Mouse (Mus musculus): ENCODE results near the gene Lactb. TPM values are rescaled to one million over a fixed set of nuclear protein-coding genes. Genes with fewer than 3 reads are reported as not detected.
A peak's percentile ranks its signal among the peaks of the same experiment; 100 is the strongest.

Gene Lactb
- polyA plus RNA-seq, 1 experiment from 2014 or later: 10.2 TPM

DNA sequence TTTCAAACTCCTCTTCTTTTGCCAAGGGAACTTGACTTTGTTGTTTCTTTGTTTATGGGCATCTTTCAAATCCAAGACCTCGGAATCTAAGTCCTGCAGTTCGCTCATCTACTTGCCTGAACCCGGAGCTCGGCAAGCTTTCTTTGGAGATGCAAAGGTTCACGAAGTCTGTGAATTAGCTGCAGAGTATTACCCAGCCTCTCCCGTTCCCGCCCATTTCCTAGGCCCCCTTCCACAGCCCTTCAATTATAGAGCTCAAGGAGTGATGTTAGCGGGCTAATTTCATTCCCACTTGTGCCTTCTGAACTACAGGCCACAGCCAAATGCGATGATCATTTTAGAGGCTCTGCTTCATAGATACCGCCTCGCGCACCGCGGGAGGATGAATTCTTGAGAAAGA is 55.3 kb downstream of the Lactb start:
- no peaks in the 10 kb centered on the region for H3K36me3 ChIP-seq (ENCODE audit: control insufficient read depth, insufficient read depth, low read length)
- peaks cover 21% of the 10 kb centered on the region for H3K4me1 ChIP-seq (ENCODE audit: control insufficient read depth, insufficient read depth, low read length)
- H3K9me3 ChIP-seq (replicated peaks; ENCODE audit: control insufficient read depth, low read length, poor library complexity, severe bottlenecking): no peaks in the 10 kb centered on the region
- no peaks in the 10 kb centered on the region for H3K27me3 ChIP-seq (ENCODE audit: control insufficient read depth, insufficient read depth, low read depth, low read length)
- under 1% methylated on average over 14 of the region's 14 CpGs for WGBS
- H3K9ac ChIP-seq (ENCODE audit: low read depth, low read length): peak overlapping the region; percentile 57
- peak overlapping the region; percentile 94 for H3K4me3 ChIP-seq (ENCODE audit: low read depth, low read length)
- H3K27ac ChIP-seq (ENCODE audit: low read length): peak overlapping the region; percentile 78
- peak overlapping the region; percentile 78 for H3K4me2 ChIP-seq (ENCODE audit: low read length)
- peak; percentile 64 for ATAC-seq

DNA sequence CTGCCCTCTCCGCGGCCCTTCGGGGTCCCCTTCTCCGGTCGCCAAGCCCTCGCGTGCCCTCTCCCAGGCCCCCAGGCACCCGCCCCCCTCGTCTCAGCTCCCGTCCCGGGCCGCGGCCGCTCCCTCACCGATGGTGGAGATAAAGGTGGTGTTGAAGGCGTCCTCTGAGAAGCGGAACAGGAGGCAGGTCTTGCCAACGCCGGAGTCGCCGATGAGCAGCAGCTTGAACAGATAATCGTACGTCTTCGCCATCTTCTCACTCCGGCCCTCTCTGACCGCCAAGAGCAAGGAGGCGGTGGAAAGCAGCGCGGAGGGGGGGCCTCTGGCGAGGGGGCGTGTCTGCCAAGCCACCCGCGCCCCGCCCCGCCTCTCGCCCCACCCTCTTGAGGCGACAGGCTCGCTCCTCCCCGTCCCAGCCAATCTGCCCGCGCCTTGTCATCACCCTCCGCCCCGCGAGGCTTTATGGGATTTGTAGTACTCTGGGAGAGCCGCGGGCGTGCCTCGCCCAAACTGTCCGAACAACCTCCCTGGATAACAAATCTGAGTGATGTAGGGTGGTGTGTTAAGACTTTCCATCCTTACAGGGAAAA is 55.8 kb downstream of the Lactb start, which contains the start of gene Rab8b:
TSS of gene Rab8b (minus strand) at position 306 of the 590 bp plus-strand sequence.
- Histone ChIP-seq H3K4me1 (ENCODE audit: control insufficient read depth, insufficient read depth, low read length) (peaks cover 21% of the 10 kb centered on the region), H3K36me3 (ENCODE audit: control insufficient read depth, insufficient read depth, low read length) (no peaks in the 10 kb centered on the region), H3K27ac (ENCODE audit: low read length) (peak within 1 kb of the TSS; percentile 93), H3K4me2 (ENCODE audit: low read length) (peak within 1 kb of the TSS; percentile 90), H3K9me3 (replicated peaks; ENCODE audit: control insufficient read depth, low read length, poor library complexity, severe bottlenecking) (no peaks in the 10 kb centered on the region), H3K27me3 (ENCODE audit: control insufficient read depth, insufficient read depth, low read depth, low read length) (no peaks in the 10 kb centered on the region), H3K4me3 (ENCODE audit: low read depth, low read length) (peak within 1 kb of the TSS; percentile 94), H3K9ac (ENCODE audit: low read depth, low read length) (peak within 1 kb of the TSS; percentile 95)
- under 1% methylated on average over 39 of the region's 49 CpGs for WGBS
- ATAC-seq: peak; percentile 99

GRCm38 (mm10) chr9:66918672-66919330 is 56.5 kb downstream of the Lactb start:
- Histone ChIP-seq H3K4me1 (ENCODE audit: control insufficient read depth, insufficient read depth, low read length) (peaks cover 21% of the 10 kb centered on the region), H3K27me3 (ENCODE audit: control insufficient read depth, insufficient read depth, low read depth, low read length) (no peaks in the 10 kb centered on the region), H3K4me3 (ENCODE audit: low read depth, low read length) (peak overlapping the region; percentile 94), H3K9ac (ENCODE audit: low read depth, low read length) (peak overlapping the region; percentile 95), H3K9me3 (replicated peaks; ENCODE audit: control insufficient read depth, low read length, poor library complexity, severe bottlenecking) (no peaks in the 10 kb centered on the region), H3K4me2 (ENCODE audit: low read length) (peak overlapping the region; percentile 90), H3K27ac (ENCODE audit: low read length) (peak overlapping the region; percentile 93), H3K36me3 (ENCODE audit: control insufficient read depth, insufficient read depth, low read length) (no peaks in the 10 kb centered on the region)
- ATAC-seq: no peak
- 3% methylated on average over 27 of the region's 27 CpGs for WGBS

- H3K4me2 ChIP-seq (ENCODE audit: low read length): peak overlapping the region; percentile 90
- H3K4me3 ChIP-seq (ENCODE audit: low read depth, low read length): peak overlapping the region; percentile 94
- 74% methylated on average over 1 of the region's 1 CpGs for WGBS
- no peaks in the 10 kb centered on the region for H3K9me3 ChIP-seq (replicated peaks; ENCODE audit: control insufficient read depth, low read length, poor library complexity, severe bottlenecking)
- H3K27ac ChIP-seq (ENCODE audit: low read length): no peak overlapping the region
- no peaks in the 10 kb centered on the region for H3K36me3 ChIP-seq (ENCODE audit: control insufficient read depth, insufficient read depth, low read length)
- ATAC-seq: no peak
- H3K27me3 ChIP-seq (ENCODE audit: control insufficient read depth, insufficient read depth, low read depth, low read length): no peaks in the 10 kb centered on the region
- H3K9ac ChIP-seq (ENCODE audit: low read depth, low read length): no peak overlapping the region
- peaks cover 21% of the 10 kb centered on the region for H3K4me1 ChIP-seq (ENCODE audit: control insufficient read depth, insufficient read depth, low read length)
Measured at GRCm38 (mm10) chr9:66917892-66918255, 57.4 kb downstream of the Lactb start.

DNA sequence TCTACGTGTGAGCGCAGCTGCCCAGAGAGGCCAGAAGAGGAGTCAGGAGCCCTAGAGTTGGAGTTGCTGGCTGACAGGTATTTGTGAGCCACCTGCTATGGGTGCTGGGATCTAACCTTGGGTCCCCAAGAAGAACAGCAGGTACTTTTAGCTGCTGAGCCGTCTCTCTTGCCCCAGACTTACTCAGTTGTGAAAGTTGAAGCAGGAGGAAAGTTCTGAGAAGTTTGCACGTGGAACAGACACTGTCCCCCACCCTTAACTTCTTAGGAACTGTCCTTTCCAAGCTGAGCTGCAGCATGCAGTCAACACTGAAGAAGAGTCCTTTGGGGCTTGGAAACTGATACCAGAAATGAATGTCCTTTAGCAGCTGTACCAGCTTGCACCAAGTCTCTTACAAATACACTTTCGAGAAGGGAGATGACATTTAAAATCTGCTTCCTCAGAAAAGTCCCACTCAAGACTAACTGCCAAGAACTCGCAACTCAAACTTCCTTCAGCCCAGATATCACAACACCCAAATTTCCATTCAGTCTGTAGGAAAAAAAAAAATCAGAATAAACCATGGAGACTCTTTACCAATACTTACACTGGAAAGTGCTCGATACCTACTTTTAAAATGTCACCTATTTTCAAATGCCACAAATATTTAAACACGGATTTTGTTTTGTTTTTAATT is 57.9 kb downstream of the Lactb start:
- peaks cover 24% of the 10 kb centered on the region for H3K4me1 ChIP-seq (ENCODE audit: control insufficient read depth, insufficient read depth, low read length)
- no peaks in the 10 kb centered on the region for H3K9me3 ChIP-seq (replicated peaks; ENCODE audit: control insufficient read depth, low read length, poor library complexity, severe bottlenecking)
- H3K4me2 ChIP-seq (ENCODE audit: low read length): no peak overlapping the region
- H3K36me3 ChIP-seq (ENCODE audit: control insufficient read depth, insufficient read depth, low read length): no peaks in the 10 kb centered on the region
- no peak for ATAC-seq
- no peaks in the 10 kb centered on the region for H3K27me3 ChIP-seq (ENCODE audit: control insufficient read depth, insufficient read depth, low read depth, low read length)
- no peak overlapping the region for H3K27ac ChIP-seq (ENCODE audit: low read length)
- WGBS: 90% methylated on average over 8 of the region's 8 CpGs
- no peak overlapping the region for H3K4me3 ChIP-seq (ENCODE audit: low read depth, low read length)
- no peak overlapping the region for H3K9ac ChIP-seq (ENCODE audit: low read depth, low read length)

DNA sequence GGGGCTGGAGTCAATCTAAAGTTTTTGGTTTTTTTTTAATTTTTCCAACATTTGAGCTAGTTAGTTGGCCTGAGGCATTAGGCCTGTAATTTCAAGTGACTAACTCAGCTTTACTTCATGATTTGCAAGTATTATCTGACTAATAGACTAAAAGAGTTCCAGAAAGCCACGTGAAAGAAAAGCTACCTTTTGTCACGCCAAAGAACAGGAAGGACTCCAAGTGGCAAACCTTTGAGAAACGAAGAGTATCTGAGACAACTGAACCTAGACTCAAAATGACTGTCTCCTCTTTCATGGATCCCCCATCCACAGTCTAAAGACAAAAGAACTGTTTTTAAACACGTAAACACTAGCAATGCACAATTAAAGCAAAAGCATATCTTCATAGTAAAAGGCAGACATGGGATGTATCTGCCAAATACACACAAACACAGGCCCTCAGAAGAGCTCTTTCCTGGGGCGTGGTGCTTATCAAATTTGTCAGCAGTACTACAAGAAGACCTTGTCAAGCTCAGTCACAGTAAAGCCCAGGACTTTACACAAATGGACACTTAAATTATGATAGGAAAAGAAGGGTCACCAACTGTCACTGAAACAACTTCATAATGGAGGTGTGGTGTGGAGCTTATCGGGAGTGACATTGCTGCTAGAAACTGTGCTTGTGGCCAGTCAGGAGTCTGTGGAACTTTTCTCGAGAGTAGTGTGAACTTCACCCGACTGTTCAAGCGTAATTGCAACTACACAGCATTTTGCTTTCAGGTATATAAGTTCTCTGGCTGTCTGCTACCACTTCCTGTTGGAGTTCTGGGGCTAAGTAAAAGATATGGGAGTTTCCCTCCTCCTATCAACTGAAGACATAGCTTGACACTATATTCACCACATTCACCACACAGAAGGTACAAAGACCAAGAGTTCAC is 59.2 kb downstream of the Lactb start:
- Histone ChIP-seq H3K4me2 (ENCODE audit: low read length) (no peak overlapping the region), H3K36me3 (ENCODE audit: control insufficient read depth, insufficient read depth, low read length) (no peaks in the 10 kb centered on the region), H3K9ac (ENCODE audit: low read depth, low read length) (no peak overlapping the region), H3K4me3 (ENCODE audit: low read depth, low read length) (no peak overlapping the region), H3K4me1 (ENCODE audit: control insufficient read depth, insufficient read depth, low read length) (peaks cover 25% of the 10 kb centered on the region), H3K27me3 (ENCODE audit: control insufficient read depth, insufficient read depth, low read depth, low read length) (no peaks in the 10 kb centered on the region), H3K9me3 (replicated peaks; ENCODE audit: control insufficient read depth, low read length, poor library complexity, severe bottlenecking) (no peaks in the 10 kb centered on the region), H3K27ac (ENCODE audit: low read length) (no peak overlapping the region)
- 89% methylated on average over 9 of the region's 9 CpGs for WGBS
- ATAC-seq: no peak

DNA sequence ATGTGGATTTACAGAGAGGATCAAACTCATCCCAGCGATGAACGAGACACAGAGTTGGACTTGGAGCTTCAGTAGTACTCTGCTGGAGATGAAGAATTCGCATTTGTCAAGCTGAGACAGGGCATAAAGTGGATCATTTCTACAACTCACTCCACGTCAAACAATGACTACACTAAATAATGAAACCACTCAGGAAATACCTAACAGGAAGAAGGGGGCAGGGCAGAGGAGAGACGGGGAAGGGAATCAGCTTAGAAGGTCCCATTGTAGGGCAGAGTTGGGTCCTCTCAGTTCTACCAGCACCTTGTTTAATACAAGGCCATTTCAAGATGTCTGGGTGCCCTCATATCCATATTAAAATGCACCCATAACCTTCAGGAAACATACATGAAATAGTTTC is 59.9 kb downstream of the Lactb start:
- no peaks in the 10 kb centered on the region for H3K9me3 ChIP-seq (replicated peaks; ENCODE audit: control insufficient read depth, low read length, poor library complexity, severe bottlenecking)
- H3K27me3 ChIP-seq (ENCODE audit: control insufficient read depth, insufficient read depth, low read depth, low read length): no peaks in the 10 kb centered on the region
- H3K9ac ChIP-seq (ENCODE audit: low read depth, low read length): no peak overlapping the region
- no peak overlapping the region for H3K27ac ChIP-seq (ENCODE audit: low read length)
- no peaks in the 10 kb centered on the region for H3K36me3 ChIP-seq (ENCODE audit: control insufficient read depth, insufficient read depth, low read length)
- H3K4me3 ChIP-seq (ENCODE audit: low read depth, low read length): no peak overlapping the region
- 90% methylated on average over 5 of the region's 5 CpGs for WGBS
- no peak for ATAC-seq
- H3K4me2 ChIP-seq (ENCODE audit: low read length): no peak overlapping the region
- H3K4me1 ChIP-seq (ENCODE audit: control insufficient read depth, insufficient read depth, low read length): peaks cover 21% of the 10 kb centered on the region

DNA sequence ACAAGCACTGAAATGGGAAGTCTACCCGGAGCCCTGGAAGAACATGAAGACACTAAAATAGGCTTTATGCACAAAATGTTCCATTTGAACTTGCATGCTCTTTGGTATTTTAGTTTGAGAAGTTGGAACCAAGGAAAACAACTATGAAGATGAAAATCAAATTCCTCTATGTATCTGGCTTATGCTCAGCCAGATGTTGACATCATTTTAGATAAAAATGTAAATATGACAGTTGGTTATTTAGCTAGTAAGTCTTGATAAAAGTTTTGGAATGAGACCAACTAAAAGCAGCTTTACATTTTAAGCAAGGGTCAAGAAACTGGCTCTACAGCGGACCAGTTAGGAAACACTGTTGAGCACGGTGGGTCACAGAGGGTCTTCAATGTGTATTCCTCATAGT is 60.7 kb downstream of the Lactb start:
- Histone ChIP-seq H3K9me3 (replicated peaks; ENCODE audit: control insufficient read depth, low read length, poor library complexity, severe bottlenecking) (no peaks in the 10 kb centered on the region), H3K36me3 (ENCODE audit: control insufficient read depth, insufficient read depth, low read length) (no peaks in the 10 kb centered on the region), H3K4me1 (ENCODE audit: control insufficient read depth, insufficient read depth, low read length) (peaks cover 21% of the 10 kb centered on the region)

More for the DNA sequence above, 60.7 kb downstream of the Lactb start:
- Histone ChIP-seq H3K27me3 (ENCODE audit: control insufficient read depth, insufficient read depth, low read depth, low read length) (no peaks in the 10 kb centered on the region), H3K27ac (ENCODE audit: low read length) (no peak overlapping the region), H3K4me3 (ENCODE audit: low read depth, low read length) (no peak overlapping the region), H3K9ac (ENCODE audit: low read depth, low read length) (no peak overlapping the region), H3K4me2 (ENCODE audit: low read length) (no peak overlapping the region)
- WGBS: 94% methylated on average over 3 of the region's 3 CpGs
- ATAC-seq: no peak
